Mouse (Mus musculus) heart, postnatal 4 days (tissue): ENCODE measurements around the gene Creb3l4. TPM values are rescaled to one million over a fixed set of nuclear protein-coding genes. Genes with fewer than 3 reads are reported as not detected.

Experiments used
- DNase-seq: peaks from one replicate; pipeline ENCODE4 v3.0.0; 2021
- microRNA-seq, 2 experiments: library from miRNA; unstranded; fragments of <30 nt; microRNA quantifications; one replicate each; pipeline ENCODE4 v1.2.0; 2021 to 2022
- total RNA-seq, 2 experiments: library from RNA; stranded (reverse); gene quantifications; 2 replicates each; pipeline ENCODE4 v1.2.3; 2021

Gene Creb3l4
- total RNA-seq, 2 experiments from 2014 or later, result 0.18 to 0.19 TPM

GRCm38 (mm10) chr3:90190859-90191510 is 52.3 kb downstream of the Creb3l4 start:
- no peak for DNase-seq

Small RNA genes lying within 50 kb of the gene (microRNA-seq; reads per million reads assigned to microRNA genes)
- 0.35 to 0.61 reads per million in 2 experiments for gene Mir7012

Other genes with a start within 250 kb of the Creb3l4 start
- gene Hax1, start 244.7 kb downstream of the Creb3l4 start, total RNA-seq, result 10 to 100 TPM; 39.0 to 44.5 TPM
- 10 to 100 TPM; 56.4 to 66.5 TPM for gene 4933434E20Rik, start 191.9 kb downstream of the Creb3l4 start, total RNA-seq
- 100 to 1,000 TPM; 160 to 164 TPM for gene Ubap2l, start 190.9 kb downstream of the Creb3l4 start, total RNA-seq
- 100 to 1,000 TPM; 127 to 134 TPM for gene Tpm3, start 170.9 kb downstream of the Creb3l4 start, total RNA-seq
- gene Nup210l, start 139.4 kb downstream of the Creb3l4 start, total RNA-seq, result under 1 TPM; 0.12 to 0.23 TPM
- gene Rps27, start 29.9 kb downstream of the Creb3l4 start, total RNA-seq, result 1,000 to 10,000 TPM; 1,313 to 1,450 TPM
- 10 to 100 TPM; 14.8 to 19.0 TPM for gene Rab13, start 29.8 kb downstream of the Creb3l4 start, total RNA-seq
- 10 to 100 TPM; 40.9 to 47.4 TPM for gene Jtb, start 11.9 kb downstream of the Creb3l4 start, total RNA-seq
- 100 to 1,000 TPM; 101 to 106 TPM for gene Slc39a1, start 4.7 kb upstream of the Creb3l4 start, total RNA-seq
- 10 to 100 TPM; 18.0 to 18.8 TPM for gene Crtc2, start 10.7 kb upstream of the Creb3l4 start, total RNA-seq
- 10 to 100 TPM; 22.2 to 22.3 TPM for gene Dennd4b, start 21.7 kb upstream of the Creb3l4 start, total RNA-seq
- 10 to 100 TPM; 59.5 to 62.0 TPM for gene Gatad2b, start 49.7 kb upstream of the Creb3l4 start, total RNA-seq
- gene Slc27a3, start 146.4 kb upstream of the Creb3l4 start, total RNA-seq, result 1 to 10 TPM; 3.4 to 3.9 TPM
- gene Ints3, start 190.1 kb upstream of the Creb3l4 start, total RNA-seq, result 10 to 100 TPM; 24.1 to 28.6 TPM
- gene Npr1, start 222.4 kb upstream of the Creb3l4 start, total RNA-seq, result 10 to 100 TPM; 30.4 to 33.0 TPM
- 10 to 100 TPM; 69.0 to 74.2 TPM for gene Ilf2, start 232.6 kb upstream of the Creb3l4 start, total RNA-seq
- gene Snapin, start 247.5 kb upstream of the Creb3l4 start, total RNA-seq, result 10 to 100 TPM; 50.0 to 58.0 TPM